Mouse (Mus musculus) bone marrow, adult 2 months (tissue): ENCODE data around the gene Stk11.

Experiments used
- CTCF ChIP-seq: fragments of 200-500 bp; IDR thresholded peaks from 2 replicates; pipeline ENCODE4 v1.5.1; 2011; ENCODE audit warnings: low read length, control low read depth; ENCODE audit not compliant: control insufficient read depth, insufficient read depth
- POLR2A ChIP-seq: fragments of 200-500 bp; IDR thresholded peaks from 2 replicates; pipeline ENCODE4 v1.6.1; 2011; ENCODE audit warnings: low read depth, mild to moderate bottlenecking, control low read depth, low read length, borderline replicate concordance; ENCODE audit not compliant: control insufficient read depth

DNA sequence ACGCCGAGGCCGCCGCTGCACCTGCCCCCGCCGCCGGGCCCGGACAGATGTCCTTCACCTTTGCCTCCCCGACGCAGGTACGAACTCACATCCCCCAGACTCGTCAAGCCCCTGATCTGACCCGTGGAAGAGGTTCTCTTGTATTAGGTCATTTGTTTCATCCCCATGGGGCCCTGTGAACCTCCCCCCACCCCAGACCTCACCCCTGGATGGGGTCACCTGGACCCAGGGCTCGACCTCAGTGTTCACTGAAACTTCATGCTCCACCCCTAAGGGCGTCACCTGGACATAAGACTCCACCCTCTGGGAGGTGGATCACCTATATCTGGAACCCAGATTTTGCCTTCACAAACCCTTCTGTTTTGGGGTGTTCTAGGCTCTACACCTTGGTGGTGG is 26.9 kb downstream of the Stk11 start:
- no peak for TF ChIP-seq POLR2A
- no peak for TF ChIP-seq CTCF
